Mouse (Mus musculus): ENCODE data around the gene Ifna15. TPM values are rescaled to one million over a fixed set of nuclear protein-coding genes. Genes with fewer than 3 reads are reported as not detected.

Gene Ifna15
- polyA plus RNA-seq, 1 experiment from 2014 or later, result not detected

- Histone ChIP-seq H3K9me3 (replicated peaks) (no peaks in the 10 kb centered on the region), H3K4me2 (no peak overlapping the region), H3K9ac (replicated peaks) (no peak overlapping the region), H3K27ac (replicated peaks) (no peak overlapping the region), H3K27me3 (replicated peaks) (no peaks in the 10 kb centered on the region), H3K4me3 (replicated peaks) (no peak overlapping the region), H3K36me3 (no peaks in the 10 kb centered on the region), H3K4me1 (no peaks in the 10 kb centered on the region; the same call in 1 of the 2 replicates)
- 73% methylated on average over 2 of the region's 2 CpGs for WGBS
- ATAC-seq (ENCODE audit: low FRiP score), result no peak
These were observed 24.5 kb downstream of the Ifna15 start for GRCm38 (mm10) chr4:88533499-88533898.

- WGBS, result 76% methylated on average over 2 of the region's 2 CpGs
- Histone ChIP-seq H3K9me3 (replicated peaks) (no peaks in the 10 kb centered on the region), H3K36me3 (no peaks in the 10 kb centered on the region), H3K9ac (replicated peaks) (no peak overlapping the region), H3K27me3 (replicated peaks) (no peaks in the 10 kb centered on the region), H3K4me1 (no peaks in the 10 kb centered on the region), H3K4me2 (no peak overlapping the region), H3K4me3 (replicated peaks) (no peak overlapping the region), H3K27ac (replicated peaks) (no peak overlapping the region)
- ATAC-seq (ENCODE audit: low FRiP score), result no peak
These were observed 27.2 kb downstream of the Ifna15 start for GRCm38 (mm10) chr4:88530892-88531291.

GRCm38 (mm10) chr4:88530271-88530670 lies 27.8 kb downstream of the Ifna15 start:
- Histone ChIP-seq H3K36me3 (no peaks in the 10 kb centered on the region), H3K4me2 (no peak overlapping the region), H3K27me3 (replicated peaks) (no peaks in the 10 kb centered on the region), H3K27ac (replicated peaks) (no peak overlapping the region), H3K4me3 (replicated peaks) (no peak overlapping the region), H3K9me3 (replicated peaks) (no peaks in the 10 kb centered on the region), H3K4me1 (no peaks in the 10 kb centered on the region), H3K9ac (replicated peaks) (no peak overlapping the region)
- 69% methylated on average over 4 of the region's 4 CpGs for WGBS
- no peak for ATAC-seq (ENCODE audit: low FRiP score)

GRCm38 (mm10) chr4:88526379-88527049 lies 31.5 kb downstream of the Ifna15 start:
- no peaks in the 10 kb centered on the region for H3K9me3 ChIP-seq (replicated peaks)
- no peaks in the 10 kb centered on the region for H3K4me1 ChIP-seq
- H3K27me3 ChIP-seq (replicated peaks), result no peaks in the 10 kb centered on the region
- WGBS, result 83% methylated on average over 5 of the region's 5 CpGs
- H3K36me3 ChIP-seq, result no peaks in the 10 kb centered on the region
- no peak overlapping the region for H3K4me3 ChIP-seq (replicated peaks)
- no peak overlapping the region for H3K27ac ChIP-seq (replicated peaks)
- ATAC-seq (ENCODE audit: low FRiP score), result no peak
- no peak overlapping the region for H3K4me2 ChIP-seq
- H3K9ac ChIP-seq (replicated peaks), result no peak overlapping the region

GRCm38 (mm10) chr4:88525393-88525792 lies 32.7 kb downstream of the Ifna15 start:
- Histone ChIP-seq H3K4me2 (no peak overlapping the region), H3K4me3 (replicated peaks) (no peak overlapping the region), H3K36me3 (no peaks in the 10 kb centered on the region), H3K4me1 (no peaks in the 10 kb centered on the region), H3K27me3 (replicated peaks) (no peaks in the 10 kb centered on the region), H3K9me3 (replicated peaks) (no peaks in the 10 kb centered on the region), H3K27ac (replicated peaks) (no peak overlapping the region), H3K9ac (replicated peaks) (no peak overlapping the region)
- ATAC-seq (ENCODE audit: low FRiP score), result no peak
- 83% methylated on average over 3 of the region's 3 CpGs for WGBS

GRCm38 (mm10) chr4:88523241-88523640 lies 34.8 kb downstream of the Ifna15 start:
- no peaks in the 10 kb centered on the region for H3K36me3 ChIP-seq
- no peaks in the 10 kb centered on the region for H3K4me1 ChIP-seq
- no peaks in the 10 kb centered on the region for H3K27me3 ChIP-seq (replicated peaks)
- H3K4me3 ChIP-seq (replicated peaks), result no peak overlapping the region
- H3K9me3 ChIP-seq (replicated peaks), result no peaks in the 10 kb centered on the region
- no peak overlapping the region for H3K4me2 ChIP-seq
- no peak for ATAC-seq (ENCODE audit: low FRiP score)
- no peak overlapping the region for H3K9ac ChIP-seq (replicated peaks)
- H3K27ac ChIP-seq (replicated peaks), result no peak overlapping the region

GRCm38 (mm10) chr4:88522674-88523073 lies 35.4 kb downstream of the Ifna15 start, which contains the start of gene Ifnb1:
Gene Ifnb1 (minus strand): TSS chr4:88522774.
- WGBS, result 91% methylated on average over 4 of the region's 4 CpGs

GRCm38 (mm10) chr4:88517957-88518356 lies 40.1 kb downstream of the Ifna15 start:
- Histone ChIP-seq H3K36me3 (no peaks in the 10 kb centered on the region), H3K4me2 (no peak overlapping the region)

More at GRCm38 (mm10) chr4:88522674-88523073, 35.4 kb downstream of the Ifna15 start, which contains the start of gene Ifnb1:
- no peak within 1 kb of the TSS for H3K4me2 ChIP-seq
- no peaks in the 10 kb centered on the region for H3K27me3 ChIP-seq (replicated peaks)
- H3K9ac ChIP-seq (replicated peaks), result no peak within 1 kb of the TSS
- H3K4me3 ChIP-seq (replicated peaks), result no peak within 1 kb of the TSS
- H3K36me3 ChIP-seq, result no peaks in the 10 kb centered on the region
- H3K27ac ChIP-seq (replicated peaks), result no peak within 1 kb of the TSS
- no peaks in the 10 kb centered on the region for H3K9me3 ChIP-seq (replicated peaks)
- no peak for ATAC-seq (ENCODE audit: low FRiP score)
- H3K4me1 ChIP-seq, result no peaks in the 10 kb centered on the region

GRCm38 (mm10) chr4:88515711-88516211 lies 42.3 kb downstream of the Ifna15 start:
- no peaks in the 10 kb centered on the region for H3K27me3 ChIP-seq (replicated peaks)
- no peaks in the 10 kb centered on the region for H3K4me1 ChIP-seq
- H3K4me3 ChIP-seq (replicated peaks), result no peak overlapping the region
- no peaks in the 10 kb centered on the region for H3K9me3 ChIP-seq (replicated peaks)
- no peak overlapping the region for H3K4me2 ChIP-seq
- H3K27ac ChIP-seq (replicated peaks), result no peak overlapping the region
- ATAC-seq (ENCODE audit: low FRiP score), result peak; percentile 35; the same call in 1 of the 2 replicates
- 56% methylated on average over 4 of the region's 4 CpGs for WGBS
- no peak overlapping the region for H3K9ac ChIP-seq (replicated peaks)
- H3K36me3 ChIP-seq, result no peaks in the 10 kb centered on the region

More at GRCm38 (mm10) chr4:88517957-88518356, 40.1 kb downstream of the Ifna15 start:
- H3K4me3 ChIP-seq (replicated peaks), result no peak overlapping the region
- no peaks in the 10 kb centered on the region for H3K27me3 ChIP-seq (replicated peaks)
- H3K9ac ChIP-seq (replicated peaks), result no peak overlapping the region
- H3K27ac ChIP-seq (replicated peaks), result no peak overlapping the region
- no peaks in the 10 kb centered on the region for H3K9me3 ChIP-seq (replicated peaks)
- WGBS, result 80% methylated on average over 2 of the region's 2 CpGs
- no peaks in the 10 kb centered on the region for H3K4me1 ChIP-seq
- ATAC-seq (ENCODE audit: low FRiP score), result no peak

- WGBS, result 54% methylated on average over 2 of the region's 2 CpGs
- Histone ChIP-seq H3K9me3 (replicated peaks) (no peaks in the 10 kb centered on the region), H3K27ac (replicated peaks) (no peak overlapping the region), H3K4me2 (no peak overlapping the region), H3K4me1 (no peaks in the 10 kb centered on the region), H3K36me3 (no peaks in the 10 kb centered on the region), H3K4me3 (replicated peaks) (no peak overlapping the region), H3K27me3 (replicated peaks) (no peaks in the 10 kb centered on the region), H3K9ac (replicated peaks) (no peak overlapping the region)
- ATAC-seq (ENCODE audit: low FRiP score), result no peak
These were observed 42.8 kb downstream of the Ifna15 start for GRCm38 (mm10) chr4:88515250-88515649.

- H3K4me3 ChIP-seq (replicated peaks), result no peak overlapping the region
- H3K27ac ChIP-seq (replicated peaks), result no peak overlapping the region
- H3K36me3 ChIP-seq, result no peaks in the 10 kb centered on the region
- no peak overlapping the region for H3K4me2 ChIP-seq
- no peaks in the 10 kb centered on the region for H3K27me3 ChIP-seq (replicated peaks)
- WGBS, result 47% methylated on average over 4 of the region's 4 CpGs
- H3K4me1 ChIP-seq, result no peaks in the 10 kb centered on the region
- no peaks in the 10 kb centered on the region for H3K9me3 ChIP-seq (replicated peaks)
- H3K9ac ChIP-seq (replicated peaks), result no peak overlapping the region
- ATAC-seq (ENCODE audit: low FRiP score), result no peak
These were observed 43.6 kb downstream of the Ifna15 start for GRCm38 (mm10) chr4:88514403-88514802.

GRCm38 (mm10) chr4:88513743-88514142 lies 44.3 kb downstream of the Ifna15 start:
- Histone ChIP-seq H3K4me1 (no peaks in the 10 kb centered on the region), H3K36me3 (no peaks in the 10 kb centered on the region), H3K4me3 (replicated peaks) (no peak overlapping the region), H3K9me3 (replicated peaks) (no peaks in the 10 kb centered on the region), H3K27me3 (replicated peaks) (no peaks in the 10 kb centered on the region), H3K9ac (replicated peaks) (no peak overlapping the region), H3K4me2 (no peak overlapping the region), H3K27ac (replicated peaks) (no peak overlapping the region)
- 98% methylated on average over 4 of the region's 4 CpGs for WGBS
- ATAC-seq (ENCODE audit: low FRiP score), result no peak

Data from neural tube, embryonic 15.5 days (tissue).